Mouse (Mus musculus): ENCODE measurements around the gene Mitf. TPM values are rescaled to one million over a fixed set of nuclear protein-coding genes. Genes with fewer than 3 reads are reported as not detected.

Mitf gene
- polyA plus RNA-seq, 1 experiment: 2.6 TPM

- WGBS: 71% methylated on average over 13 of the region's 13 CpGs
These were observed 255.0 kb downstream of the Mitf start for GRCm38 (mm10) chr6:98061878-98062277.

GRCm38 (mm10) chr6:98064926-98065325, 258.1 kb downstream of the Mitf start:
- H3K27ac ChIP-seq (ENCODE audit: insufficient read depth, low read length): no peak overlapping the region
- no peak overlapping the region for H3K4me3 ChIP-seq (ENCODE audit: extremely low read depth, insufficient read depth, insufficient read length)
- no peak for DNase-seq (ENCODE audit: low read depth in 1 of 2, low spot score in 2 of 2)
- TF ChIP-seq CTCF (IDR thresholded peaks at IDR 0.05; ENCODE audit: extremely low read depth, insufficient read depth, insufficient read length, insufficient replicate concordance): no peak
- TF ChIP-seq POLR2A (IDR thresholded peaks at IDR 0.05; ENCODE audit: low read depth, low read length): no peak
- H3K27me3 ChIP-seq (ENCODE audit: control insufficient read depth, insufficient read depth, low read length): no peaks in the 10 kb centered on the region
- H3K36me3 ChIP-seq (ENCODE audit: control insufficient read depth, insufficient read depth, low read length): no peaks in the 10 kb centered on the region
- WGBS: 63% methylated on average over 5 of the region's 5 CpGs
- peaks cover 4% of the 10 kb centered on the region; the same call in 1 of the 2 replicates for H3K4me1 ChIP-seq (ENCODE audit: control insufficient read depth, insufficient read depth, insufficient read length)

More at GRCm38 (mm10) chr6:98061878-98062277, 255.0 kb downstream of the Mitf start:
- no peak overlapping the region for H3K27ac ChIP-seq (ENCODE audit: insufficient read depth, low read length)
- H3K4me3 ChIP-seq (ENCODE audit: extremely low read depth, insufficient read depth, insufficient read length): no peak overlapping the region
- DNase-seq (ENCODE audit: low read depth in 1 of 2, low spot score in 2 of 2): no peak
- H3K4me1 ChIP-seq (ENCODE audit: control insufficient read depth, insufficient read depth, insufficient read length): no peaks in the 10 kb centered on the region
- H3K36me3 ChIP-seq (ENCODE audit: control insufficient read depth, insufficient read depth, low read length): no peaks in the 10 kb centered on the region
- TF ChIP-seq CTCF (IDR thresholded peaks at IDR 0.05; ENCODE audit: extremely low read depth, insufficient read depth, insufficient read length, insufficient replicate concordance): no peak
- TF ChIP-seq POLR2A (IDR thresholded peaks at IDR 0.05; ENCODE audit: low read depth, low read length): no peak
- no peaks in the 10 kb centered on the region for H3K27me3 ChIP-seq (ENCODE audit: control insufficient read depth, insufficient read depth, low read length)

- no peak for TF ChIP-seq CTCF (IDR thresholded peaks at IDR 0.05; ENCODE audit: extremely low read depth, insufficient read depth, insufficient read length, insufficient replicate concordance)
- TF ChIP-seq POLR2A (IDR thresholded peaks at IDR 0.05; ENCODE audit: low read depth, low read length): no peak
- 72% methylated on average over 4 of the region's 4 CpGs for WGBS
- no peak overlapping the region for H3K4me3 ChIP-seq (ENCODE audit: extremely low read depth, insufficient read depth, insufficient read length)
- no peak for DNase-seq (ENCODE audit: low read depth in 1 of 2, low spot score in 2 of 2)
- no peaks in the 10 kb centered on the region for H3K27me3 ChIP-seq (ENCODE audit: control insufficient read depth, insufficient read depth, low read length)
- no peaks in the 10 kb centered on the region for H3K36me3 ChIP-seq (ENCODE audit: control insufficient read depth, insufficient read depth, low read length)
- no peak overlapping the region for H3K27ac ChIP-seq (ENCODE audit: insufficient read depth, low read length)
- H3K4me1 ChIP-seq (ENCODE audit: control insufficient read depth, insufficient read depth, insufficient read length): peaks cover 4% of the 10 kb centered on the region; the same call in 1 of the 2 replicates
These were observed 259.6 kb downstream of the Mitf start for GRCm38 (mm10) chr6:98066420-98066819.

Other genes starting within 250 kb of the Mitf start
- gene Frmd4b, start 189.5 kb upstream of the Mitf start, polyA plus RNA-seq (2012; rRNA removed): 12.5 and 14.3 TPM in 2 replicates